Mouse (Mus musculus) Patski (cell line): Measurements from ENCODE around the gene Prss36. TPM values are rescaled to one million over a fixed set of nuclear protein-coding genes. Genes with fewer than 3 reads are reported as not detected.

Experiments
- ATAC-seq: fragments of 100-300 bp; one replicate; pipeline ENCODE4 v1.8.0; 2021
- CTCF ChIA-PET: fragments of 350-600 bp; sonication (Branson Sonifier 250); formaldehyde crosslinking; loops from one replicate; lab custom pipeline; 2022; ENCODE audit warnings: inconsistent platforms; lab: Charles Lee
- POLR2A ChIA-PET: fragments of 350-600 bp; sonication (Branson Sonifier 250); formaldehyde crosslinking; loops from one replicate; lab custom pipeline; 2022; ENCODE audit warnings: antibody characterized with exemption, inconsistent platforms; lab: Charles Lee
- DNase-seq: peaks from one replicate; pipeline ENCODE4 v3.0.0-alpha.2; 2011; ENCODE audit warnings: low read depth, low spot score
- H3K27me3 ChIP-seq: fragments of 371-371 bp; one replicate; pipeline ENCODE4 v1.5.1; 2021
- CTCF ChIP-seq: fragments of 100-300 bp; IDR thresholded peaks from one replicate; pipeline ENCODE4 v1.5.1; 2021
- in situ Hi-C: fragments of 300-500 bp; cut with MboI; formaldehyde crosslinking; loops from 3 replicates; pipeline ENCODE4 v1.11.1; 2018; ENCODE audit warnings: low pct_unique_long_range_greater_than_20kb, mixed read lengths
- polyA plus RNA-seq: library from polyadenylated mRNA; unstranded; gene quantifications from one replicate; pipeline ENCODE4 v1.2.3, GENCODE M21; 2021

Gene Prss36
- polyA plus RNA-seq = 6.8 TPM

GRCm38 (mm10) chr7:127946470-127947023, at the start of gene Prss36:
Prss36 (minus strand) TSS chr7:127946725.
- ATAC-seq (no peak), DNase-seq (no peak)
- TF ChIP-seq CTCF = no peak
- peaks cover 3% of the 10 kb centered on the region for H3K27me3 ChIP-seq
- in situ Hi-C loops = no loop called here
- POLR2A ChIA-PET = no interaction called here
- CTCF ChIA-PET = interaction anchor here (1.0 to 1.4 kb wide), 2 partner anchors 11 kb away, joined by 3 read pairs; no protein-coding TSS in a partner anchor

- in situ Hi-C loops = loop anchor here (10.0 kb wide), 1 partner anchor 211 kb away; the partner anchor contains the start of gene Cox6a2
- DNase-seq (no peak), ATAC-seq (no peak)
- ChIA-PET CTCF (interaction anchor here (1.5 kb wide), 1 partner anchor 10 kb away, joined by 4 read pairs; no protein-coding TSS in a partner anchor), POLR2A (interaction anchor here (0.8 to 1.4 kb wide), 3 partner anchors 9 to 15 kb away, joined by 3 to 5 read pairs (median 3); no protein-coding TSS in a partner anchor)
- H3K27me3 ChIP-seq = no peaks in the 10 kb centered on the region
- TF ChIP-seq CTCF = no peak
Observed at GRCm38 (mm10) chr7:127993341-127993977, 46.9 kb upstream of the Prss36 start, which contains the start of gene Pycard. Pycard (minus strand) TSS chr7:127993867.

- CTCF ChIA-PET = interaction anchor here (0.8 to 1.5 kb wide), 5 partner anchors 10 to 219 kb away, joined by 3 to 4 read pairs (median 3); no protein-coding TSS in a partner anchor
- POLR2A ChIA-PET = interaction anchor here (0.5 to 1.4 kb wide), 5 partner anchors 10 to 185 kb away, joined by 3 to 5 read pairs (median 3); no protein-coding TSS in a partner anchor
- DNase-seq (no peak), ATAC-seq (no peak)
- in situ Hi-C loops = loop anchor here (10.0 kb wide), 1 partner anchor 212 kb away; the partner anchor contains the start of gene Cox6a2
- no peak for TF ChIP-seq CTCF
- H3K27me3 ChIP-seq = no peaks in the 10 kb centered on the region
Observed at GRCm38 (mm10) chr7:127992488-127993340, 46.2 kb upstream of the Prss36 start.

GRCm38 (mm10) chr7:127991643-127992487, 45.3 kb upstream of the Prss36 start:
- ChIA-PET CTCF (interaction anchor here (0.8 to 1.4 kb wide), 4 partner anchors 13 to 218 kb away, joined by 3 to 4 read pairs (median 3); no protein-coding TSS in a partner anchor), POLR2A (interaction anchor here (0.5 to 1.4 kb wide), 4 partner anchors 11 to 184 kb away, joined by 3 to 5 read pairs (median 3); no protein-coding TSS in a partner anchor)
- peak; percentile 77 for TF ChIP-seq CTCF
- ATAC-seq = no peak
- H3K27me3 ChIP-seq = no peaks in the 10 kb centered on the region
- DNase-seq = peak; percentile 19
- in situ Hi-C loops = loop anchor here (10.0 kb wide), 1 partner anchor 213 kb away; the partner anchor contains the start of gene Cox6a2

- TF ChIP-seq CTCF = no peak
- POLR2A ChIA-PET = interaction anchor here (0.6 kb wide), 2 partner anchors 64 to 198 kb away, joined by 4 read pairs; no protein-coding TSS in a partner anchor
- DNase-seq (no peak), ATAC-seq (no peak)
- in situ Hi-C loops = no loop called here
- CTCF ChIA-PET = no interaction called here
- no peaks in the 10 kb centered on the region for H3K27me3 ChIP-seq
Observed at GRCm38 (mm10) chr7:127988904-127989303, 42.4 kb upstream of the Prss36 start.

- POLR2A ChIA-PET = interaction anchor here (1.5 kb wide), 1 partner anchor 12 kb away, joined by 5 read pairs; no protein-coding TSS in a partner anchor
Observed at GRCm38 (mm10) chr7:127980606-127981005, 34.1 kb upstream of the Prss36 start.

GRCm38 (mm10) chr7:127978856-127979255, 32.3 kb upstream of the Prss36 start:
- TF ChIP-seq CTCF = no peak
- in situ Hi-C loops = no loop called here
- no peak for DNase-seq
- no peaks in the 10 kb centered on the region for H3K27me3 ChIP-seq
- ATAC-seq = no peak
- CTCF ChIA-PET = no interaction called here
- POLR2A ChIA-PET = interaction anchor here (1.4 kb wide), 1 partner anchor 10 kb away, joined by 4 read pairs; no protein-coding TSS in a partner anchor

More at GRCm38 (mm10) chr7:127980606-127981005, 34.1 kb upstream of the Prss36 start:
- ATAC-seq (no peak), DNase-seq (no peak)
- TF ChIP-seq CTCF = no peak
- H3K27me3 ChIP-seq = no peaks in the 10 kb centered on the region
- CTCF ChIA-PET = interaction anchor here (0.9 kb wide), 1 partner anchor 14 kb away, joined by 4 read pairs; the partner anchor contains the start of gene Fus
- in situ Hi-C loops = no loop called here

GRCm38 (mm10) chr7:127974413-127974930, 27.9 kb upstream of the Prss36 start:
- ChIA-PET POLR2A (interaction anchor here (0.8 kb wide), 1 partner anchor 18 kb away, joined by 3 read pairs; no protein-coding TSS in a partner anchor), CTCF (interaction anchor here (0.6 kb wide), 1 partner anchor 11 kb away, joined by 3 read pairs; no protein-coding TSS in a partner anchor)
- in situ Hi-C loops = no loop called here
- no peaks in the 10 kb centered on the region for H3K27me3 ChIP-seq
- ATAC-seq = no peak
- DNase-seq = no peak
- no peak for TF ChIP-seq CTCF
